Mouse (Mus musculus) heart, embryonic 14.5 days (tissue): ENCODE results near the gene Fzr1. TPM values are rescaled to one million over a fixed set of nuclear protein-coding genes. Genes with fewer than 3 reads are reported as not detected.

ENCODE experiments used
- ATAC-seq: fragments of 200-750 bp; cut with Nextera tagmentation; 2 replicates; pipeline ENCODE4 v1.8.0; 2017; ENCODE audit warnings: low read depth, moderate TSS enrichment; ENCODE audit not compliant: insufficient number of reproducible peaks, insufficient read depth, low FRiP score
- H3K27ac ChIP-seq, 2 experiments: fragments of 200-500 bp in 1 of 2; fragments of 300-500 bp in 1 of 2; sonication (generic) in 1 of 2; replicated peaks in 1 of 2; 2 replicates each; pipeline ENCODE4 v1.5.1; 2012 to 2014; ENCODE audit warnings: low read depth in 2 of 2, low read length in 2 of 2, control low read depth in 1 of 2, mild to moderate bottlenecking in 1 of 2, mixed read lengths in 1 of 2; ENCODE audit not compliant: control insufficient read depth in 1 of 2, insufficient read depth in 1 of 2
- H3K27me3 ChIP-seq: fragments of 300-500 bp; sonication (generic); 2 replicates; pipeline ENCODE4 v1.6.1; 2014; ENCODE audit warnings: mild to moderate bottlenecking, low read length, control low read depth; ENCODE audit not compliant: control insufficient read depth, insufficient read depth
- H3K36me3 ChIP-seq: fragments of 300-500 bp; sonication (generic); 2 replicates; pipeline ENCODE4 v1.6.1; 2014; ENCODE audit warnings: mild to moderate bottlenecking, control low read depth, low read length, mixed read lengths; ENCODE audit not compliant: control insufficient read depth, insufficient read depth
- H3K4me1 ChIP-seq, 2 experiments: fragments of 200-500 bp in 1 of 2; fragments of 300-500 bp in 1 of 2; sonication (generic) in 1 of 2; 2 replicates each; pipeline ENCODE4 v1.6.1; 2012 to 2014; ENCODE audit warnings: low read length in 2 of 2, control low read depth in 1 of 2, mixed read lengths in 1 of 2; ENCODE audit not compliant: control insufficient read depth in 2 of 2, insufficient read depth in 2 of 2
- H3K4me2 ChIP-seq: fragments of 300-500 bp; sonication (generic); 2 replicates; pipeline ENCODE4 v1.6.1; 2014; ENCODE audit warnings: mild to moderate bottlenecking, low read length
- H3K4me3 ChIP-seq, 2 experiments: fragments of 200-500 bp in 1 of 2; fragments of 300-500 bp in 1 of 2; sonication (generic) in 1 of 2; 2 replicates each; pipeline ENCODE4 v1.5.1; 2012 to 2014; ENCODE audit warnings: low read length in 2 of 2, mild to moderate bottlenecking in 2 of 2, control low read depth in 1 of 2, low read depth in 1 of 2, moderate library complexity in 1 of 2; ENCODE audit not compliant: control insufficient read depth in 1 of 2, insufficient read depth in 1 of 2
- H3K9ac ChIP-seq: fragments of 300-500 bp; sonication (generic); 2 replicates; pipeline ENCODE4 v1.6.1; 2014; ENCODE audit warnings: mild to moderate bottlenecking, low read length
- H3K9me3 ChIP-seq: fragments of 300-500 bp; sonication (generic); 2 replicates; pipeline ENCODE4 v1.6.1; 2016; ENCODE audit warnings: low read length, control low read depth; ENCODE audit not compliant: control insufficient read depth
- WGBS: fragments of 180-500 bp; shearing (Covaris S2); extraction: QIAGEN DNeasy Blood & Tissue Kit; methylation state at CpG from one replicate; pipeline ENCODE4 v1.1.7; 2014; 5-methylcytosine and 5-hydroxymethylcytosine counted together
- polyA plus RNA-seq: library from polyadenylated mRNA; unstranded; fragments of >200 nt; fragmentation: Nextera tagmentation; extraction: Ambion mirVana; gene quantifications from 2 replicates; pipeline ENCODE4 v1.2.1, GENCODE M21; 2014

Gene Fzr1
- polyA plus RNA-seq, 1 experiment from 2014 or later, result 64.6 TPM

GRCm38 (mm10) chr10:81399296-81399695 is 21.0 kb upstream of the Fzr1 start:
- no peaks in the 10 kb centered on the region for H3K27me3 ChIP-seq
- WGBS, result 77% methylated on average over 5 of the region's 5 CpGs
- H3K9ac ChIP-seq, result no peak overlapping the region
- H3K4me2 ChIP-seq, result no peak overlapping the region
- peaks cover 19 to 32% of the 10 kb centered on the region in 2 experiments for H3K4me1 ChIP-seq
- H3K9me3 ChIP-seq, result no peaks in the 10 kb centered on the region
- H3K27ac ChIP-seq, result no peak overlapping the region
- no peak for ATAC-seq
- peaks cover 65% of the 10 kb centered on the region for H3K36me3 ChIP-seq
- H3K4me3 ChIP-seq, result no peak overlapping the region

DNA sequence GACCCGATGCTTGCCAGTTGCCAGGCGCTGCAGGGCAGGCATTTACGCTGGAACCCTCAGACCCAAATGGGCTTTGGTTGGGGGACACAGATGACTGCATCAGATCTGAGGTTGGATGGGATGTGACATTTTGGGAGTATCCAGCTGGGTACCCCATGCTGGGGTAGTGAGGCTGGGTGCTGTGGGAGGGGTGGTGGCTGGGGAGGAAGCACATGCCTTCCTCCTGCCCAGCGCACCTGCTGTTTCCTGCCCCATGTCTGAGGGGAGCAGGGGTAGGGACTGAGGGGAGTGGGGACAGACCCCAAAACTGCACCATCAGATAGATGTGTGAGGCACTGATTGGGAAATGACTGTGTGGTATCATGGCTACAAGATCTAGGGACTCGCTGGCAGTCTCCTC is 18.4 kb upstream of the Fzr1 start:
- Histone ChIP-seq H3K4me3 (no peak overlapping the region), H3K27me3 (no peaks in the 10 kb centered on the region), H3K27ac (no peak overlapping the region), H3K4me2 (no peak overlapping the region), H3K4me1 (peaks cover 16 to 27% of the 10 kb centered on the region in 2 experiments), H3K36me3 (peaks cover 47% of the 10 kb centered on the region), H3K9ac (no peak overlapping the region), H3K9me3 (no peaks in the 10 kb centered on the region)
- 79% methylated on average over 5 of the region's 5 CpGs for WGBS
- ATAC-seq, result no peak

GRCm38 (mm10) chr10:81395865-81396264 is 17.5 kb upstream of the Fzr1 start:
- Histone ChIP-seq H3K9ac (no peak overlapping the region), H3K4me3 (no peak overlapping the region), H3K36me3 (peaks cover 43% of the 10 kb centered on the region), H3K27me3 (no peaks in the 10 kb centered on the region), H3K27ac (no peak overlapping the region), H3K4me2 (no peak overlapping the region), H3K9me3 (no peaks in the 10 kb centered on the region), H3K4me1 (peaks cover 8 to 18% of the 10 kb centered on the region in 2 experiments; a peak in 3 of 4 replicates)
- no peak for ATAC-seq
- whole genome bisulfite sequencing, result 89% methylated on average over 4 of the region's 4 CpGs

- H3K27ac ChIP-seq, result no peak overlapping the region
- H3K9ac ChIP-seq, result no peak overlapping the region
- H3K27me3 ChIP-seq, result no peaks in the 10 kb centered on the region
- peaks cover 36% of the 10 kb centered on the region for H3K36me3 ChIP-seq
- ATAC-seq, result no peak
- H3K4me2 ChIP-seq, result no peak overlapping the region
- H3K4me1 ChIP-seq, result peaks cover 7 to 17% of the 10 kb centered on the region in 2 experiments; a peak in 3 of 4 replicates
- no peak overlapping the region for H3K4me3 ChIP-seq
- no peaks in the 10 kb centered on the region for H3K9me3 ChIP-seq
- WGBS, result 12% methylated on average over 5 of the region's 5 CpGs
Observed at GRCm38 (mm10) chr10:81395127-81395526, 16.8 kb upstream of the Fzr1 start.

GRCm38 (mm10) chr10:81393456-81394063 is 15.2 kb upstream of the Fzr1 start:
- H3K9ac ChIP-seq, result peak overlapping the region; percentile 69
- H3K36me3 ChIP-seq, result peaks cover 29% of the 10 kb centered on the region
- H3K4me3 ChIP-seq, result peak overlapping the region; percentile 30 to 31
- 8% methylated on average over 19 of the region's 19 CpGs for WGBS
- peaks cover 10 to 30% of the 10 kb centered on the region in 2 experiments for H3K4me1 ChIP-seq
- H3K27me3 ChIP-seq, result no peaks in the 10 kb centered on the region
- ATAC-seq, result no peak
- peak overlapping the region; percentile 21 to 53; a peak in 3 of 4 replicates for H3K27ac ChIP-seq
- no peaks in the 10 kb centered on the region for H3K9me3 ChIP-seq
- H3K4me2 ChIP-seq, result peak overlapping the region; percentile 71

GRCm38 (mm10) chr10:81392781-81393185 is 14.5 kb upstream of the Fzr1 start, which contains the start of gene Smim24:
Smim24 (plus strand) TSS chr10:81393051.
- ATAC-seq, result no peak

GRCm38 (mm10) chr10:81392270-81392669 is 14.0 kb upstream of the Fzr1 start:
- Histone ChIP-seq H3K9ac (no peak overlapping the region), H3K4me2 (no peak overlapping the region), H3K27ac (no peak overlapping the region), H3K27me3 (no peaks in the 10 kb centered on the region), H3K9me3 (no peaks in the 10 kb centered on the region), H3K4me3 (no peak overlapping the region), H3K4me1 (peaks cover 10 to 30% of the 10 kb centered on the region in 2 experiments), H3K36me3 (peaks cover 30% of the 10 kb centered on the region)
- no peak for ATAC-seq
- WGBS, result 75% methylated on average over 6 of the region's 6 CpGs

More at GRCm38 (mm10) chr10:81392781-81393185, 14.5 kb upstream of the Fzr1 start, which contains the start of gene Smim24:
- no peaks in the 10 kb centered on the region for H3K9me3 ChIP-seq
- peaks cover 10 to 30% of the 10 kb centered on the region in 2 experiments for H3K4me1 ChIP-seq
- peak within 1 kb of the TSS; percentile 21 to 53; a peak in 3 of 4 replicates for H3K27ac ChIP-seq
- H3K4me2 ChIP-seq, result peak within 1 kb of the TSS; percentile 71
- 60% methylated on average over 14 of the region's 14 CpGs for WGBS
- H3K36me3 ChIP-seq, result peaks cover 30% of the 10 kb centered on the region
- peak within 1 kb of the TSS; percentile 30 to 31 for H3K4me3 ChIP-seq
- H3K27me3 ChIP-seq, result no peaks in the 10 kb centered on the region
- peak within 1 kb of the TSS; percentile 69 for H3K9ac ChIP-seq

- Histone ChIP-seq H3K27me3 (no peaks in the 10 kb centered on the region), H3K4me1 (peaks cover 10 to 30% of the 10 kb centered on the region in 2 experiments), H3K27ac (no peak overlapping the region), H3K36me3 (peaks cover 38% of the 10 kb centered on the region), H3K9me3 (no peaks in the 10 kb centered on the region), H3K4me3 (no peak overlapping the region), H3K9ac (no peak overlapping the region), H3K4me2 (no peak overlapping the region)
- 87% methylated on average over 13 of the region's 13 CpGs for whole genome bisulfite sequencing
- no peak for ATAC-seq
Observed at GRCm38 (mm10) chr10:81390678-81390965, 12.3 kb upstream of the Fzr1 start.
